Mouse (Mus musculus): ENCODE measurements around the gene Wdr47. TPM values are rescaled to one million over a fixed set of nuclear protein-coding genes. Genes with fewer than 3 reads are reported as not detected.

Gene Wdr47
- total and polyA plus RNA-seq, 3 experiments = 2.5 to 3.8 TPM; not detected in 1

Other genes with a start within 250 kb of the Wdr47 start
- not detected in 2 replicates for gene Mybphl, start 226.4 kb upstream of the Wdr47 start, total RNA-seq (2012; rRNA removed)
- not detected for gene Mybphl, start 226.4 kb upstream of the Wdr47 start, polyA plus RNA-seq (2012; ENCODE audit: insufficient read depth in 1 of 2, insufficient read length in 2 of 2, low read depth in 1 of 2, low replicate concordance in 2 of 2, missing spikeins in 1 of 2)
- gene Psrc1, start 207.4 kb upstream of the Wdr47 start, total RNA-seq (2012; rRNA removed) = 12.5 and 14.6 TPM in 2 replicates
- gene Psrc1, start 207.4 kb upstream of the Wdr47 start, polyA plus RNA-seq (2012; ENCODE audit: insufficient read depth in 1 of 2, insufficient read length in 2 of 2, low read depth in 1 of 2, low replicate concordance in 2 of 2, missing spikeins in 1 of 2) = 10 to 100 TPM in 1 of 2 experiments, not detected in 1; 37.3 TPM
- not detected in 2 replicates for gene Celsr2, start 175.7 kb upstream of the Wdr47 start, total RNA-seq (2012; rRNA removed)
- under 1 TPM in 1 of 2 experiments, not detected in 1; 0.04 TPM for gene Celsr2, start 175.7 kb upstream of the Wdr47 start, polyA plus RNA-seq (2012; ENCODE audit: insufficient read depth in 1 of 2, insufficient read length in 2 of 2, low read depth in 1 of 2, low replicate concordance in 2 of 2, missing spikeins in 1 of 2)
- gene Sars, start 146.1 kb upstream of the Wdr47 start, total RNA-seq (2012; rRNA removed) = 202 and 283 TPM in 2 replicates
- 100 to 1,000 TPM in 1 of 2 experiments, not detected in 1; 337 TPM for gene Sars, start 146.1 kb upstream of the Wdr47 start, polyA plus RNA-seq (2012; ENCODE audit: insufficient read depth in 1 of 2, insufficient read length in 2 of 2, low read depth in 1 of 2, low replicate concordance in 2 of 2, missing spikeins in 1 of 2)
- not detected in 2 replicates for gene 1700013F07Rik, start 57.1 kb upstream of the Wdr47 start, total RNA-seq (2012; rRNA removed)
- under 1 TPM in 1 of 2 experiments, not detected in 1; 0.17 TPM for gene 1700013F07Rik, start 57.1 kb upstream of the Wdr47 start, polyA plus RNA-seq (2012; ENCODE audit: insufficient read depth in 1 of 2, insufficient read length in 2 of 2, low read depth in 1 of 2, low replicate concordance in 2 of 2, missing spikeins in 1 of 2)
- 0.08 and 0.29 TPM in 2 replicates for gene 5330417C22Rik, start 54.7 kb upstream of the Wdr47 start, total RNA-seq (2012; rRNA removed)
- under 1 TPM in 1 of 2 experiments, not detected in 1; 0.31 TPM for gene 5330417C22Rik, start 54.7 kb upstream of the Wdr47 start, polyA plus RNA-seq (2012; ENCODE audit: insufficient read depth in 1 of 2, insufficient read length in 2 of 2, low read depth in 1 of 2, low replicate concordance in 2 of 2, missing spikeins in 1 of 2)
- 15.1 and 20.8 TPM in 2 replicates for gene Tmem167b, start 28.8 kb upstream of the Wdr47 start, total RNA-seq (2012; rRNA removed)
- 10 to 100 TPM in 1 of 2 experiments, not detected in 1; 15.9 TPM for gene Tmem167b, start 28.8 kb upstream of the Wdr47 start, polyA plus RNA-seq (2012; ENCODE audit: insufficient read depth in 1 of 2, insufficient read length in 2 of 2, low read depth in 1 of 2, low replicate concordance in 2 of 2, missing spikeins in 1 of 2)
- 5.4 and 6.5 TPM in 2 replicates for gene Taf13, start 19.6 kb upstream of the Wdr47 start, total RNA-seq (2012; rRNA removed)
- 1 to 10 TPM in 1 of 2 experiments, not detected in 1; 7.0 TPM for gene Taf13, start 19.6 kb upstream of the Wdr47 start, polyA plus RNA-seq (2012; ENCODE audit: insufficient read depth in 1 of 2, insufficient read length in 2 of 2, low read depth in 1 of 2, low replicate concordance in 2 of 2, missing spikeins in 1 of 2)
- gene Clcc1, start 62.6 kb downstream of the Wdr47 start, total RNA-seq (2012; rRNA removed) = 38.0 and 43.0 TPM in 2 replicates
- gene Clcc1, start 62.6 kb downstream of the Wdr47 start, polyA plus RNA-seq (2012; ENCODE audit: insufficient read depth in 1 of 2, insufficient read length in 2 of 2, low read depth in 1 of 2, low replicate concordance in 2 of 2, missing spikeins in 1 of 2) = 10 to 100 TPM in 1 of 2 experiments, not detected in 1; 25.9 TPM
- gene Gpsm2, start 131.0 kb downstream of the Wdr47 start, total RNA-seq (2012; rRNA removed) = 17.6 and 21.7 TPM in 2 replicates
- gene Gpsm2, start 131.0 kb downstream of the Wdr47 start, polyA plus RNA-seq (2012; ENCODE audit: insufficient read depth in 1 of 2, insufficient read length in 2 of 2, low read depth in 1 of 2, low replicate concordance in 2 of 2, missing spikeins in 1 of 2) = 10 to 100 TPM in 1 of 2 experiments, not detected in 1; 27.5 TPM
- not detected in 2 replicates for gene Aknad1, start 148.4 kb downstream of the Wdr47 start, total RNA-seq (2012; rRNA removed)
- gene Aknad1, start 148.4 kb downstream of the Wdr47 start, polyA plus RNA-seq (2012; ENCODE audit: insufficient read depth in 1 of 2, insufficient read length in 2 of 2, low read depth in 1 of 2, low replicate concordance in 2 of 2, missing spikeins in 1 of 2) = under 1 TPM in 1 of 2 experiments, not detected in 1; 0.06 TPM
- 19.2 and 32.2 TPM in 2 replicates for gene Stxbp3, start 249.2 kb downstream of the Wdr47 start, total RNA-seq (2012; rRNA removed)
- 10 to 100 TPM in 1 of 2 experiments, not detected in 1; 15.9 TPM for gene Stxbp3, start 249.2 kb downstream of the Wdr47 start, polyA plus RNA-seq (2012; ENCODE audit: insufficient read depth in 1 of 2, insufficient read length in 2 of 2, low read depth in 1 of 2, low replicate concordance in 2 of 2, missing spikeins in 1 of 2)

All from MEL (cell line).